Mouse (Mus musculus) forebrain, embryonic 11.5 days (tissue): ENCODE measurements at regions not wholly inside any gene's neighbourhood (a gene's known extent, or its start where the extent isn't known, plus 50 kb on each side); places are given as distances from the start of the nearest gene placed in this dataset.

ENCODE experiments used
- ATAC-seq: fragments of 200-750 bp; cut with Nextera tagmentation; replicated peaks from 2 replicates; pipeline ENCODE4 v1.8.0; 2017; ENCODE audit warnings: moderate TSS enrichment; ENCODE audit not compliant: low FRiP score
- DNase-seq: peaks from one replicate; pipeline ENCODE4 v3.0.0-alpha.2; 2017; ENCODE audit warnings: low spot score
- H3K27ac ChIP-seq: fragments of 300-500 bp; sonication (generic); 2 replicates; pipeline ENCODE4 v1.5.1; 2014; ENCODE audit warnings: low read depth, low read length
- H3K27me3 ChIP-seq: fragments of 300-500 bp; sonication (generic); 2 replicates; pipeline ENCODE4 v1.6.1; 2014; ENCODE audit warnings: mild to moderate bottlenecking, low read length, mixed read lengths; ENCODE audit not compliant: control insufficient read depth, insufficient read depth
- H3K36me3 ChIP-seq: fragments of 300-500 bp; sonication (generic); 2 replicates; pipeline ENCODE4 v1.6.1; 2014; ENCODE audit warnings: mild to moderate bottlenecking, low read length, moderate library complexity, mixed read lengths; ENCODE audit not compliant: control insufficient read depth, insufficient read depth
- H3K4me1 ChIP-seq: fragments of 300-500 bp; sonication (generic); replicated peaks from 2 replicates; pipeline ENCODE4 v1.6.1; 2014; ENCODE audit warnings: low read length, mixed read lengths; ENCODE audit not compliant: control insufficient read depth, insufficient read depth
- H3K4me2 ChIP-seq: fragments of 300-500 bp; sonication (generic); 2 replicates; pipeline ENCODE4 v1.6.1; 2014; ENCODE audit warnings: low read depth, mild to moderate bottlenecking, low read length, moderate library complexity, mixed read lengths; ENCODE audit not compliant: severe bottlenecking
- H3K4me3 ChIP-seq: fragments of 300-500 bp; sonication (generic); 2 replicates; pipeline ENCODE4 v1.5.1; 2014; ENCODE audit warnings: low read depth, low read length
- H3K9ac ChIP-seq: fragments of 300-500 bp; sonication (generic); 2 replicates; pipeline ENCODE4 v1.6.1; 2014; ENCODE audit warnings: low read length
- H3K9me3 ChIP-seq: fragments of 300-500 bp; sonication (generic); 2 replicates; pipeline ENCODE4 v1.6.1; 2016; ENCODE audit warnings: low read length, mixed read lengths; ENCODE audit not compliant: control insufficient read depth
- WGBS: fragments of 180-500 bp; shearing (Covaris S2); extraction: QIAGEN DNeasy Blood & Tissue Kit; methylation state at CpG from one replicate; pipeline ENCODE4 v1.1.7; 2014; 5-methylcytosine and 5-hydroxymethylcytosine counted together

DNA sequence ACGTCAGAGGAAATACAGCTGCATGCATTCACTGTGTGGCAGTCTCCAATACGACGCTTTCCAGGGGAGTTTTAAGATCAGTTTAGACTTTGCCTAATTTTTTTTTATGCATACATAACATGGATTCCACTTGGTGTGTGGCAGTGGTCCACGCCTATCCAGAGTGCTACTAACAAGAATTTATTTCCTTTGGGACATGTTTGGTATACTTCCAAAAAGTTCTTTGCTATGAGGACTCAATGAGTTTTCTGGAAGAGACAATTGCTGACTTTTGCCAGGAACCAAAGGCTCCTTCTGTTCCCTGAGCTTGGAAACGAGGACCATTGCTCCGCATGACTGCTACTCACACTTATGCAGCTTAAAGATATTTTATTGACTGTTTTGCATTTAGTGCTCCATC, 59.2 kb downstream of the Marcks start:
- Histone ChIP-seq H3K4me2 (no peak overlapping the region), H3K4me3 (no peak overlapping the region), H3K4me1 (peaks cover 4% of the 10 kb centered on the region), H3K9ac (no peak overlapping the region), H3K36me3 (no peaks in the 10 kb centered on the region), H3K27ac (no peak overlapping the region), H3K27me3 (no peaks in the 10 kb centered on the region), H3K9me3 (no peaks in the 10 kb centered on the region)
- 83% methylated on average over 6 of the region's 6 CpGs for WGBS
- DNase-seq = no peak
- no peak for ATAC-seq

DNA sequence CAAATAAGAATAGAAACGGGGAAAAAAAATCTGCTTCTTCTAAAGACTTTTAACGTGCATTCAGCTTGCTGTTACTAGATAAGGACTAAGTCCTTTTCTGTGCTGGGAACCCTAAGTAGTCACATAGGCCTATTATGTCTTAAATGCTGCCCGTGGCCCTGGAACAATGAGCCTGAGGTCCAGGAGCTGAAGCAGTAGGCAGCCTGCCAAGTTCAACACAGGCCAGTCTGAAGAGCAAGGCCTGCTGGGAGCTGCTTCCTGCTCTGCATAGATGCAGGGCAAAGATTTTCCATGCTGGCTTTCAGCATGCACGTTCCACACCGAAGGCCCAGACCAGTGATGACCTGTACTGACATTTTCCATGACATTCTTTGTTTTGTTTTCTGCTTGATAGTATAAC, 60.3 kb downstream of the Marcks start:
- peak overlapping the region; percentile 4; the same call in 1 of the 2 replicates for H3K27ac ChIP-seq
- H3K4me2 ChIP-seq = no peak overlapping the region
- no peak overlapping the region for H3K4me3 ChIP-seq
- H3K4me1 ChIP-seq = peaks cover 4% of the 10 kb centered on the region
- H3K9ac ChIP-seq = no peak overlapping the region
- no peaks in the 10 kb centered on the region for H3K27me3 ChIP-seq
- WGBS = 22% methylated on average over 5 of the region's 5 CpGs
- peak; percentile 82 for ATAC-seq
- no peaks in the 10 kb centered on the region for H3K36me3 ChIP-seq
- H3K9me3 ChIP-seq = no peaks in the 10 kb centered on the region
- DNase-seq = peak; percentile 74

DNA sequence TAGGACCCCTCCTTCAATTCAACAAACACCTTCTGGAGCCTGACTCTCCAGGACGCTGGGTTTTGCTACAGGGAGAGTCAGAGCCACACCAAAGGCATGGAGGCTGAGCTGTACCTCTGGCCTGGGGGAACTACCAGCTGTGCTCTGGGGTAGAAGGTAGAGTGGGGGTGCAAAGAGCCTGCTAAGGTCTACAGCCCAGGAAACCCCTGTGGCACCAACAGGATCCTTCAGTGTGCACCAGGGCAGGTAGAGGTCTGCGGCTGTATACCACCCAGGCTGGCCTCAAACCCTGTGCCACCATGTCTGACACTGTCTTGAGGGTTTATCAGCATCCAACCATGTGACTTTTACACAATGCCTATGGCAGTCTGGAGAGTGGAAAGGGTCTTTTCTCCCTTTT, 61.0 kb downstream of the Marcks start:
- Histone ChIP-seq H3K36me3 (no peaks in the 10 kb centered on the region), H3K4me1 (peaks cover 4% of the 10 kb centered on the region), H3K9ac (no peak overlapping the region), H3K27ac (no peak overlapping the region; the same call in 1 of the 2 replicates), H3K27me3 (no peaks in the 10 kb centered on the region), H3K9me3 (no peaks in the 10 kb centered on the region), H3K4me2 (no peak overlapping the region), H3K4me3 (no peak overlapping the region)
- 85% methylated on average over 2 of the region's 2 CpGs for WGBS
- DNase-seq (no peak), ATAC-seq (peak; percentile 49)

DNA sequence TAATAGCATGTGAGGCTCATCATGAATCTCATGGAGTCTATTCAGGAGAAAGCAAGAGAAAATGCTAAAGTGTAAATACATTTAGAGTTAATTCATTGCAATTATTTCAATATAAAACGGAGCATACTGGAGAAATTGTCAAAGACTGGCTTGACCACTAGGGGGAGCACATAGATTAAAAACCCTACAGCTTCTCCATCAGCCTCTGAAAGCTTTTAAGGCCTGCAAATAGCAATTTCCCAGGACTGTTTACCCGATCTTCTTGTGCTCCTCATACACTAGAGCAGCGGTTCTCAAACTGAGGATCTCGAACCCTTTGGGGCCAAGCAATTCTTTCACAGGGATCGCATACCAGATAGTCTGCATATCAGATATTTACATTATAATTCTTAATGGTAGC, 65.9 kb downstream of the Marcks start:
- Histone ChIP-seq H3K36me3 (no peaks in the 10 kb centered on the region), H3K27ac (no peak overlapping the region), H3K4me3 (no peak overlapping the region), H3K9ac (no peak overlapping the region), H3K4me1 (peaks cover 3% of the 10 kb centered on the region; the same call in 1 of the 2 replicates), H3K27me3 (no peaks in the 10 kb centered on the region), H3K9me3 (no peaks in the 10 kb centered on the region), H3K4me2 (no peak overlapping the region)
- WGBS = 22% methylated on average over 5 of the region's 5 CpGs
- ATAC-seq = peak; percentile 54; the same call in 1 of the 2 replicates
- DNase-seq = peak; percentile 58

DNA sequence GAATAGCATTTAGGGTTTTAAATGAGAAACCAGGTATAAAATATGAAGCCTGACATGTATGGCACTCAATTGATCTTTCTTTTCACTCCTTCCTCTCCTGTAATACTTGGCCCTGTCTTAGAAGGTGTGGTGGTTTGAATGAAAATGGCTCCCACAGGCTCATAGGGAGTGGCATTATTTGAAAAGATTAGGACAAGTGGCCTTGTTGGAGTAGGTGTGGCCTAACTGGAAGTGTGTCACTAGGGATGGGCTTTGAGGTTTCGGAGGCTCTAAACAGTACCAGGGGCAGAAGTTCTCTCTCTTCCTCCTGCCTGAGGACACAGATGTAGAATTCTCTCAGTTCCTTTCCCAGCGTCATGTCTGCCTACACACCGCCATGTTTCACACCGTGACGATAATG, 66.7 kb downstream of the Marcks start:
- 88% methylated on average over 5 of the region's 5 CpGs for WGBS
- Histone ChIP-seq H3K27ac (no peak overlapping the region), H3K36me3 (no peaks in the 10 kb centered on the region), H3K4me3 (no peak overlapping the region), H3K4me2 (no peak overlapping the region), H3K9me3 (no peaks in the 10 kb centered on the region), H3K9ac (no peak overlapping the region), H3K4me1 (peaks cover 2% of the 10 kb centered on the region; the same call in 1 of the 2 replicates), H3K27me3 (no peaks in the 10 kb centered on the region)
- ATAC-seq (0 out of 2 replicates have a peak, but pooled peaks have one; percentile 19), DNase-seq (no peak)

DNA sequence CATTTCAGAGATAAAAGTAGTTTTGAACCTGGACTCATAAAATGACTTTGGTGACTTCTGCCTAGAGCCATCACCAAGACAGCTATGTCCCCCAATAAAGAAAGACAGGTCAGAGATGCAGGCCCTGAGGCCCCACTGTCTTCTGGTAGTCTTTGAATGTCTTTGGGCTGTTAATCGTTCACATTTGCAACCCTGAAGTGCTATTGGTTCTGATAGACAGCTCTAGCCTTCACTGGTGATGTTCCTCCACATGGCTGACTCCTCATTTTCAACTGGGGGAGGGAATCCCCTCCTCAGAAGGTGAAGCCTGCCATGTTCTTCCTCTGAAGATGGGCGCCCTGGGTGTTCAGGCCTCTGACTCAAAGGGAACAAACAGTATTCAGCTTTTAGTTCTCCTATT, 67.3 kb downstream of the Marcks start:
- H3K9me3 ChIP-seq = no peaks in the 10 kb centered on the region
- DNase-seq (no peak), ATAC-seq (no peak)
- H3K27ac ChIP-seq = no peak overlapping the region
- 87% methylated on average over 2 of the region's 2 CpGs for WGBS
- H3K4me2 ChIP-seq = no peak overlapping the region
- no peak overlapping the region for H3K4me3 ChIP-seq
- no peak overlapping the region for H3K9ac ChIP-seq
- peaks cover 2% of the 10 kb centered on the region; the same call in 1 of the 2 replicates for H3K4me1 ChIP-seq
- H3K36me3 ChIP-seq = no peaks in the 10 kb centered on the region
- no peaks in the 10 kb centered on the region for H3K27me3 ChIP-seq
